Mouse (Mus musculus): ENCODE results near the gene Adcy9. TPM values are rescaled to one million over a fixed set of nuclear protein-coding genes. Genes with fewer than 3 reads are reported as not detected.

Gene Adcy9
- total RNA-seq (2014; rRNA removed) (29.7 and 31.6 TPM in 2 replicates), polyA plus RNA-seq (2015; fragmentation: Nextera tagmentation; extraction: Ambion mirVana) (4.1 and 4.3 TPM in 2 replicates)

DNA sequence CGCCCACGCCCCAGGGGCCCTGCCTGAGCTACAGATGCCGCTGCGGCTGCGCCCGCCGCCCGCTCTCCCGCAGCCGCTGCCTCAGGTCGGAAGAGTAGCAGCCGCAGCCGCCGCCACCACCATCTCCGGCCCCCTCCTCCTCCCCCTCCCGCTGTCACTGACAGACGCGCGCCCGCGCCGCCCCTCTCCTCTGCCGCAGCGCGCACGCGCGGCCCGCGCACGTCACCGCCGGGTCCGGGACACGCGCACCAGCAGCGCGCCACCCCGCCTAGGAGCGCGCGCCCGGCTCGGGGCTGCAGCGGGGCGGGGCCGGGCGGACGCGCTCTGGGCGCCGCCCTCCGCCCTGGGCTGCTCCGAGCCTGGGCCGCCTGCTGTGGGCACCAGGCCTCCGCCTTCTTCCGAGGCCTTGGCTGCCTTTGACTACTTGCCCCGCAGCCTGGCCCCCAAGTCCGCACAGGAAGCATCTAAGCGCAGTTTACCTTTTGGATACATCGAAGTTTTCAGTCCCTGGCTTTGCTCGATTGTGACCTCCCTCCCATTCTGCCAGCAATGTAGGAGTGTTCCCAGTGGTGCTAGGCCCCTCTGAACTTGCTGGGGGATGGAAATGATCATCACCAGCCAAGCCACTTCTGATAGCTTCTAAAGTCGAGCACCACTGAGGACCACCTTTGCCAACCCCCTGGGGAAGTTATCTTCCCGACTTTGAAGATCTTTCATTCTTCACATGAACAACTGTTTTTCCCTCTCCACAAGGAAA, at the start of gene Adcy9:
Adcy9 (minus strand) TSS at position 201 of the 757 bp plus-strand sequence.
- DNase-seq (ENCODE audit: low spot score) = peak; percentile 93
- under 1% methylated on average over 28 of the region's 64 CpGs for WGBS
- ATAC-seq (ENCODE audit: low FRiP score) = peak; percentile 90

GRCm38 (mm10) chr16:4469599-4470352, 49.5 kb upstream of the Adcy9 start:
- ATAC-seq (ENCODE audit: low FRiP score) = no peak
- no peak overlapping the region for H3K4me2 ChIP-seq (ENCODE audit: low read depth, low read length, poor library complexity, severe bottlenecking)
- 0 out of 2 replicates have a peak, but pooled peaks cover 2% of the 10 kb centered on the region for H3K4me1 ChIP-seq (ENCODE audit: insufficient read depth, low read length)
- WGBS = 71% methylated on average over 10 of the region's 10 CpGs
- peak; percentile 47 for TF ChIP-seq CTCF (IDR thresholded peaks at IDR 0.05)
- H3K4me3 ChIP-seq (ENCODE audit: low read depth, low read length) = no peak overlapping the region
- no peaks in the 10 kb centered on the region for H3K36me3 ChIP-seq (ENCODE audit: insufficient read depth, low read length)
- H3K9me3 ChIP-seq (ENCODE audit: low read length) = no peaks in the 10 kb centered on the region
- no peak overlapping the region for H3K9ac ChIP-seq (replicated peaks; ENCODE audit: low read length, poor library complexity, severe bottlenecking)
- H3K27me3 ChIP-seq (ENCODE audit: insufficient read depth, low read length) = no peaks in the 10 kb centered on the region
- H3K27ac ChIP-seq (ENCODE audit: low read depth, low read length) = no peak overlapping the region
- DNase-seq (ENCODE audit: low spot score) = no peak

More for the DNA sequence above, at the start of gene Adcy9:
- H3K4me2 ChIP-seq (ENCODE audit: low read depth, low read length, poor library complexity, severe bottlenecking) = peak within 1 kb of the TSS; percentile 95
- H3K9ac ChIP-seq (replicated peaks; ENCODE audit: low read length, poor library complexity, severe bottlenecking) = peak within 1 kb of the TSS; percentile 61
- no peaks in the 10 kb centered on the region for H3K9me3 ChIP-seq (ENCODE audit: low read length)
- H3K27ac ChIP-seq (ENCODE audit: low read depth, low read length) = peak within 1 kb of the TSS; percentile 75
- peak within 1 kb of the TSS; percentile 63 for H3K4me3 ChIP-seq (ENCODE audit: low read depth, low read length)
- peaks cover 26% of the 10 kb centered on the region for H3K4me1 ChIP-seq (ENCODE audit: insufficient read depth, low read length)
- TF ChIP-seq CTCF (IDR thresholded peaks at IDR 0.05) = no peak
- no peaks in the 10 kb centered on the region for H3K36me3 ChIP-seq (ENCODE audit: insufficient read depth, low read length)
- no peaks in the 10 kb centered on the region for H3K27me3 ChIP-seq (ENCODE audit: insufficient read depth, low read length)

- WGBS = 79% methylated on average over 9 of the region's 9 CpGs
- Histone ChIP-seq H3K27me3 (ENCODE audit: insufficient read depth, low read length) (no peaks in the 10 kb centered on the region), H3K9me3 (ENCODE audit: low read length) (no peaks in the 10 kb centered on the region), H3K4me1 (ENCODE audit: insufficient read depth, low read length) (no peaks in the 10 kb centered on the region), H3K36me3 (ENCODE audit: insufficient read depth, low read length) (no peaks in the 10 kb centered on the region), H3K4me2 (ENCODE audit: low read depth, low read length, poor library complexity, severe bottlenecking) (no peak overlapping the region), H3K9ac (replicated peaks; ENCODE audit: low read length, poor library complexity, severe bottlenecking) (no peak overlapping the region), H3K27ac (ENCODE audit: low read depth, low read length) (no peak overlapping the region), H3K4me3 (ENCODE audit: low read depth, low read length) (no peak overlapping the region)
- DNase-seq (ENCODE audit: low spot score) (no peak), ATAC-seq (ENCODE audit: low FRiP score) (no peak)
- TF ChIP-seq CTCF (IDR thresholded peaks at IDR 0.05) = no peak
Measured at GRCm38 (mm10) chr16:4464529-4465089, 44.3 kb upstream of the Adcy9 start.

GRCm38 (mm10) chr16:4457927-4458326, 37.6 kb upstream of the Adcy9 start:
- DNase-seq (ENCODE audit: low spot score) = no peak
- Histone ChIP-seq H3K36me3 (ENCODE audit: insufficient read depth, low read length) (no peaks in the 10 kb centered on the region), H3K4me1 (ENCODE audit: insufficient read depth, low read length) (no peaks in the 10 kb centered on the region), H3K4me2 (ENCODE audit: low read depth, low read length, poor library complexity, severe bottlenecking) (no peak overlapping the region), H3K27me3 (ENCODE audit: insufficient read depth, low read length) (no peaks in the 10 kb centered on the region), H3K9me3 (ENCODE audit: low read length) (no peaks in the 10 kb centered on the region), H3K4me3 (ENCODE audit: low read depth, low read length) (no peak overlapping the region), H3K27ac (ENCODE audit: low read depth, low read length) (no peak overlapping the region), H3K9ac (replicated peaks; ENCODE audit: low read length, poor library complexity, severe bottlenecking) (no peak overlapping the region)
- no peak for ATAC-seq (ENCODE audit: low FRiP score)
- TF ChIP-seq CTCF (IDR thresholded peaks at IDR 0.05) = no peak
- 83% methylated on average over 3 of the region's 3 CpGs for WGBS

- no peaks in the 10 kb centered on the region for H3K36me3 ChIP-seq (ENCODE audit: insufficient read depth, low read length)
- no peak for DNase-seq (ENCODE audit: low spot score)
- no peak for ATAC-seq (ENCODE audit: low FRiP score)
- H3K9ac ChIP-seq (replicated peaks; ENCODE audit: low read length, poor library complexity, severe bottlenecking) = no peak overlapping the region
- H3K4me3 ChIP-seq (ENCODE audit: low read depth, low read length) = no peak overlapping the region
- no peaks in the 10 kb centered on the region for H3K9me3 ChIP-seq (ENCODE audit: low read length)
- TF ChIP-seq CTCF (IDR thresholded peaks at IDR 0.05) = no peak
- no peaks in the 10 kb centered on the region for H3K27me3 ChIP-seq (ENCODE audit: insufficient read depth, low read length)
- no peak overlapping the region for H3K4me2 ChIP-seq (ENCODE audit: low read depth, low read length, poor library complexity, severe bottlenecking)
- 85% methylated on average over 5 of the region's 5 CpGs for WGBS
- no peaks in the 10 kb centered on the region for H3K4me1 ChIP-seq (ENCODE audit: insufficient read depth, low read length)
- no peak overlapping the region for H3K27ac ChIP-seq (ENCODE audit: low read depth, low read length)
Measured at GRCm38 (mm10) chr16:4456391-4456790, 36.1 kb upstream of the Adcy9 start.

All from midbrain, postnatal 0 days (tissue).